Mouse (Mus musculus): Measurements from ENCODE around the gene Cox7a2. TPM values are rescaled to one million over a fixed set of nuclear protein-coding genes. Genes with fewer than 3 reads are reported as not detected.

The Cox7a2 gene
- polyA plus RNA-seq, 1 experiment: 333 TPM

GRCm38 (mm10) chr9:79792841-79793835 is 33.5 kb upstream of the Cox7a2 start, which contains the start of gene Tmem30a:
Gene Tmem30a, minus strand, starts transcription at chr9:79793507.
- peak within 1 kb of the TSS; percentile 100 for H3K4me3 ChIP-seq (replicated peaks; ENCODE audit: control insufficient read depth, low read depth, low read length)
- H3K4me1 ChIP-seq (ENCODE audit: control insufficient read depth, insufficient read depth, low read length): no peaks in the 10 kb centered on the region; the same call in 1 of the 2 replicates
- under 1% methylated on average over 91 of the region's 91 CpGs for WGBS
- no peak for TF ChIP-seq CTCF (IDR thresholded peaks at IDR 0.05; ENCODE audit: control insufficient read depth, insufficient read depth, low read length)
- peak; percentile 63; the same call in 1 of the 2 replicates for TF ChIP-seq POLR2A (IDR thresholded peaks at IDR 0.05; ENCODE audit: borderline replicate concordance, control insufficient read depth, low read depth, low read length)
- peak within 1 kb of the TSS; percentile 97 for H3K27ac ChIP-seq (ENCODE audit: control insufficient read depth, insufficient read depth, low read depth, low read length, poor library complexity)

DNA sequence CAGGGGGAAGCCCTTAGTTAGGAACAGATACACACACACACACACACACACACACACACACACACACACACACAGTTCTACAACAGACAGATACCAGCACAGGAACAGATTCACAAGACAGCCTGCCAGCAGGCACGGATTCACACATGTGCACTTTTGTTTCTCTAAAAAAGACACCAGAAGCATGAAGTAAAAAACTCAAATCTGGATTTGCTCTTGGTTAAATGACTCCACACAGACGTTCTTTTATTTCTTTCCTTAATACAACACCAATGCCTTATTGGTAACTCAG is 26.1 kb upstream of the Cox7a2 start:
- H3K27ac ChIP-seq (ENCODE audit: control insufficient read depth, insufficient read depth, low read depth, low read length, poor library complexity): no peak overlapping the region
- no peak overlapping the region for H3K4me3 ChIP-seq (replicated peaks; ENCODE audit: control insufficient read depth, low read depth, low read length)
- TF ChIP-seq CTCF (IDR thresholded peaks at IDR 0.05; ENCODE audit: control insufficient read depth, insufficient read depth, low read length): no peak
- no peak for TF ChIP-seq POLR2A (IDR thresholded peaks at IDR 0.05; ENCODE audit: borderline replicate concordance, control insufficient read depth, low read depth, low read length)
- 66% methylated on average over 2 of the region's 2 CpGs for WGBS
- H3K4me1 ChIP-seq (ENCODE audit: control insufficient read depth, insufficient read depth, low read length): no peaks in the 10 kb centered on the region; the same call in 1 of the 2 replicates

DNA sequence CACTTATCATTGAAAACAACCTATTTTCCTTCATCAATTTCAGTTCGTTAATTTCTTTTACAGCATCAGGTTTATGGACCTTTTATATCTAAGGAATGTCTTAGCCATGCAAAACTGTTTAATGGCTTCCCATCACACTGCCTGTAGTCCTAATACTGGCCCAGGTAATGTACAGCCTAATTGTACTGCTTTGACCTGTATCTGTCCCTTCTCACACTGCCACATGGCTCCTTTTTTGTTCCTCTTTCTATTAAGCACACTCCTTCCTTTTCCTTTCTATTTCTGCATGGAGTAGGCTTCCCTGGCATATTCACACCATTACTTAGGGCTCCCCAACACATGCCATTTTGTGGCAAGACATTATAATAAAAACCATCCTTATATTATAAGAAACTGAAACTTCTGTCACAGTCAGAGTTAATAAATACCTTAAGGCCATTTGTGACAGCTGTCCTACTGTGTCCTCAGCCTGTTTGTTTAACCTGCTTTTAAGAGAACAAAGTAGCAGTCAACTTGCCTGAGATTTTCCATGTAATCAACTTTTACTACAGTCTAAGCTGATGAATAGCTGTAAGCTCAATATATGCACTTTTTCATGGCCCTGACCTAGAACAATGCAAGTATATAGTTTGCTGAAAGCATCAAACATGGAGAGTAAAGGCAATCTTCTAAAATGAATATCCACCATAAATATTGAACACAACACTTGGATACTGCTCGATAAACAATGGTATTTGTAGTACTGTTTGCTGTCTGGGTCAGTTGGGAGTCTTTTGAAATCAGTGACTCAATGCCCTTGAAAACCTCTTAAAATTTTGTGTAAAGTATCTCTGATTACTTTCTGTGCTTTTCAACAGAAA is 25.5 kb upstream of the Cox7a2 start:
- 77% methylated on average over 2 of the region's 2 CpGs for WGBS
- no peak overlapping the region for H3K4me3 ChIP-seq (replicated peaks; ENCODE audit: control insufficient read depth, low read depth, low read length)

GRCm38 (mm10) chr9:79784439-79784838 is 24.8 kb upstream of the Cox7a2 start:
- 68% methylated on average over 3 of the region's 3 CpGs for WGBS
- H3K4me1 ChIP-seq (ENCODE audit: control insufficient read depth, insufficient read depth, low read length): no peaks in the 10 kb centered on the region
- TF ChIP-seq POLR2A (IDR thresholded peaks at IDR 0.05; ENCODE audit: borderline replicate concordance, control insufficient read depth, low read depth, low read length) (no peak), CTCF (IDR thresholded peaks at IDR 0.05; ENCODE audit: control insufficient read depth, insufficient read depth, low read length) (no peak)
- no peak overlapping the region for H3K4me3 ChIP-seq (replicated peaks; ENCODE audit: control insufficient read depth, low read depth, low read length)
- H3K27ac ChIP-seq (ENCODE audit: control insufficient read depth, insufficient read depth, low read depth, low read length, poor library complexity): no peak overlapping the region

More for the DNA sequence above, 25.5 kb upstream of the Cox7a2 start:
- H3K4me1 ChIP-seq (ENCODE audit: control insufficient read depth, insufficient read depth, low read length): no peaks in the 10 kb centered on the region
- H3K27ac ChIP-seq (ENCODE audit: control insufficient read depth, insufficient read depth, low read depth, low read length, poor library complexity): no peak overlapping the region
- no peak for TF ChIP-seq CTCF (IDR thresholded peaks at IDR 0.05; ENCODE audit: control insufficient read depth, insufficient read depth, low read length)
- no peak for TF ChIP-seq POLR2A (IDR thresholded peaks at IDR 0.05; ENCODE audit: borderline replicate concordance, control insufficient read depth, low read depth, low read length)

DNA sequence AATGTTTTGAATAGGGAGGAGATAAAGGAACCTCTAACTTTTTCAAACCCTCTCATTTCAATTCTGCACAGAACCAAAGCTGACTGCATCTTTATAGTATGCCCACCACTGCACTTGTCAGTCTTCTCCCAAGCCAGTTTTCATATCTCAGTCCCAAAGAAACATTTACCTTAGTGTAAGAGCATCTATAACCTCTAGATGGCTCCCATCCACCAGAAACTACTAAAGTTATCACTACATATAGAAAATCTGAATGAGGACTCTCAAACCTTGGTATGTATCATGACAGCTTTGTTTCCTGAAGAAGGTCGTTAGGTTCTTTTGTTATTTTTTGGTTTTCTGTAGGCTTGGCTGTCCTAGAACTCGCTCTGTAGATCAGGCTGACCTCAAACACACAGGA is 19.7 kb upstream of the Cox7a2 start:
- WGBS: 53% methylated on average over 2 of the region's 2 CpGs
- no peak overlapping the region for H3K4me3 ChIP-seq (replicated peaks; ENCODE audit: control insufficient read depth, low read depth, low read length)
- H3K4me1 ChIP-seq (ENCODE audit: control insufficient read depth, insufficient read depth, low read length): no peaks in the 10 kb centered on the region
- TF ChIP-seq CTCF (IDR thresholded peaks at IDR 0.05; ENCODE audit: control insufficient read depth, insufficient read depth, low read length): no peak
- TF ChIP-seq POLR2A (IDR thresholded peaks at IDR 0.05; ENCODE audit: borderline replicate concordance, control insufficient read depth, low read depth, low read length): no peak
- H3K27ac ChIP-seq (ENCODE audit: control insufficient read depth, insufficient read depth, low read depth, low read length, poor library complexity): no peak overlapping the region

DNA sequence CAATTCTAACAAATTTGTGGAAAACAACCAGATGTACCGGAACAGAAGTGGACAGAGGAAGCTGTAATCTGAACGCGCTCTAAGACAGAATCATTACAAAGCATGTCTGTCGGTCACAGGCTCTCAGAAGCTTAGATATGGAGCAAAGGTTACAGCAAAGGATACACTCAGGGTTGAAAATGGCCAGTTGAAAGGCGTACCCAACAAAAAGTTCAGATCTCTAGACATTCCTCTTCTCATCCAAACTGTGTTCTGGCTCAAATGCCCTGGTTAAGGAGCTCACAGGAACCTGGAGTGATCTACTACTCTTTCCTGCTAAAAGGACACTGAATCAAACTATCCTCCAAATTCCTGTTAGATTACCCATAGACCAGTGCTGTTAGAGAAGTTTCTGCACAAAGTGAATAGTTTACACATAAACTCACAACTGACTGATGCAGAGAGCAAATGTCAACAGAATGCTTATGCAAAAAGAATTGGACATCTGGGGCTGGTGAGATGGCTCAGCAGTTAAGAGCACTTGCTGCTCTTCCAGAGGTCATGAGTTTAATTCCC is 7.4 kb upstream of the Cox7a2 start:
- H3K27ac ChIP-seq (ENCODE audit: control insufficient read depth, insufficient read depth, low read depth, low read length, poor library complexity): no peak overlapping the region
- 85% methylated on average over 5 of the region's 5 CpGs for WGBS
- no peaks in the 10 kb centered on the region; the same call in 1 of the 2 replicates for H3K4me1 ChIP-seq (ENCODE audit: control insufficient read depth, insufficient read depth, low read length)
- TF ChIP-seq POLR2A (IDR thresholded peaks at IDR 0.05; ENCODE audit: borderline replicate concordance, control insufficient read depth, low read depth, low read length) (no peak), CTCF (IDR thresholded peaks at IDR 0.05; ENCODE audit: control insufficient read depth, insufficient read depth, low read length) (no peak)
- H3K4me3 ChIP-seq (replicated peaks; ENCODE audit: control insufficient read depth, low read depth, low read length): no peak overlapping the region

DNA sequence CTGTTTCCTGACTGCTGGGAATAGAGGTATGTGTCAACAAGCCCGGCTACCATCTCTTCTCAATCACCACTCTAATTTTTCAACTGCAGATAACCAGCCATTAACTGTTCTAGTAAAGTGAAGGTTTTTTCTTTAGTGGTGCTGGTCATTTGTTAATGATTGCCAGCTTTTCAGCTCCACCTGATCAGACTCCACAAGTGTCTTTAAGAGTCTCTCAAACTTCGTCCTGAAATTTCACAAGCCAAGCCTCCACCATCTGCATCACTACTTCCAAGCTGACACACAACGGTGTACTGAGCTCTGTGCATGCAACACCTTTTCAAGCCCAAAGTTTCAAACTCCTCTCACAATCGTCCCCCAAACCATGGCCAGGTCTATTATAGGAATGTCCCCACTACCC is 5.7 kb upstream of the Cox7a2 start:
- no peak overlapping the region for H3K4me3 ChIP-seq (replicated peaks; ENCODE audit: control insufficient read depth, low read depth, low read length)
- 84% methylated on average over 4 of the region's 4 CpGs for WGBS
- H3K4me1 ChIP-seq (ENCODE audit: control insufficient read depth, insufficient read depth, low read length): no peaks in the 10 kb centered on the region; the same call in 1 of the 2 replicates
- H3K27ac ChIP-seq (ENCODE audit: control insufficient read depth, insufficient read depth, low read depth, low read length, poor library complexity): no peak overlapping the region
- no peak for TF ChIP-seq POLR2A (IDR thresholded peaks at IDR 0.05; ENCODE audit: borderline replicate concordance, control insufficient read depth, low read depth, low read length)
- no peak for TF ChIP-seq CTCF (IDR thresholded peaks at IDR 0.05; ENCODE audit: control insufficient read depth, insufficient read depth, low read length)

All from bone marrow, adult 2 months (tissue).